In genomic region chr2:65014552-65014951, GRCm38 (mm10) we compare ENCODE assay signal across 17 mouse cellular contexts. TPM values are rescaled to one million over a fixed set of nuclear protein-coding genes. Genes with fewer than 3 reads are reported as not detected.
"Had no signal": no experiment of that assay in that cellular context is flagged by ENCODE, and none has a peak within 500 bp of the region (broad histone marks: within the 10 kb centered on the region; RNA-seq: fewer than 3 reads in every experiment).

No protein-coding gene starts in this region.

- H3K4me2 ChIP-seq: neural tube, embryonic 13.5 days; neural tube, embryonic 15.5 days; stomach, embryonic 15.5 days had no signal

- H3K9ac ChIP-seq: neural tube, embryonic 13.5 days; neural tube, embryonic 15.5 days; stomach, embryonic 15.5 days had no signal

- DNase-seq: retina, postnatal 1 day; right cerebral cortex, adult 18-20 months; right cerebral cortex, postnatal 14 days; right cerebral cortex, postnatal 25 days; right cerebral cortex, postnatal 4 days; spleen, adult 18-20 months; thymus, adult 18-20 months; thymus, adult 2 months; thymus, postnatal 14 days; thymus, postnatal 25 days; thymus, postnatal 36 days; thymus, postnatal 4 days had no signal

- H3K4me1 ChIP-seq: neural tube, embryonic 13.5 days; neural tube, embryonic 15.5 days; stomach, embryonic 15.5 days had no signal

- H3K4me3 ChIP-seq: neural tube, embryonic 13.5 days; neural tube, embryonic 15.5 days; stomach, embryonic 15.5 days had no signal

- H3K27me3 ChIP-seq: neural tube, embryonic 13.5 days; neural tube, embryonic 15.5 days; stomach, embryonic 15.5 days had no signal

- H3K36me3 ChIP-seq: neural tube, embryonic 13.5 days; neural tube, embryonic 15.5 days; stomach, embryonic 15.5 days had no signal

- H3K27ac ChIP-seq: neural tube, embryonic 13.5 days; neural tube, embryonic 15.5 days; stomach, embryonic 15.5 days; stomach, postnatal 0 days had no signal

- H3K9me3 ChIP-seq: neural tube, embryonic 13.5 days; neural tube, embryonic 15.5 days; stomach, embryonic 15.5 days had no signal

RNA-seq across cellular contexts. Expression of gene Grb14, which starts 10.2 kb away (rescaled TPM):
- total RNA-seq: neutrophil, adult 5-6 weeks had no signal
